Mouse (Mus musculus) stomach, embryonic 15.5 days (tissue): ENCODE data around the gene Kif2c. TPM values are rescaled to one million over a fixed set of nuclear protein-coding genes. Genes with fewer than 3 reads are reported as not detected.
"Not testable (repeated sequence)": the region's sequence is repeated elsewhere in the genome, so short reads cannot be mapped to it uniquely, and the experiment has no call there.

ENCODE experiments used
- ATAC-seq: fragments of 200-750 bp; cut with Nextera tagmentation; 2 replicates; pipeline ENCODE4 v1.8.0; 2017; ENCODE audit warnings: low read depth, moderate number of reproducible peaks, moderate TSS enrichment; ENCODE audit not compliant: insufficient read depth, low FRiP score
- H3K27ac ChIP-seq: fragments of 300-500 bp; sonication (generic); 2 replicates; pipeline ENCODE4 v1.5.1; 2015; ENCODE audit warnings: mild to moderate bottlenecking, inconsistent platforms
- H3K27me3 ChIP-seq: fragments of 300-500 bp; sonication (generic); replicated peaks from 2 replicates; pipeline ENCODE4 v1.6.1; 2015; ENCODE audit warnings: inconsistent platforms
- H3K36me3 ChIP-seq: fragments of 300-500 bp; sonication (generic); 2 replicates; pipeline ENCODE4 v1.6.1; 2015; ENCODE audit warnings: inconsistent platforms
- H3K4me1 ChIP-seq: fragments of 300-500 bp; sonication (generic); 2 replicates; pipeline ENCODE4 v1.6.1; 2015; ENCODE audit warnings: inconsistent platforms
- H3K4me2 ChIP-seq: fragments of 300-500 bp; sonication (generic); 2 replicates; pipeline ENCODE4 v1.6.1; 2015; ENCODE audit warnings: mild to moderate bottlenecking, inconsistent platforms
- H3K4me3 ChIP-seq: fragments of 300-500 bp; sonication (generic); replicated peaks from 2 replicates; pipeline ENCODE4 v1.5.1; 2015; ENCODE audit warnings: inconsistent platforms
- H3K9ac ChIP-seq: fragments of 300-500 bp; sonication (generic); 2 replicates; pipeline ENCODE4 v1.6.1; 2015; ENCODE audit warnings: inconsistent platforms
- H3K9me3 ChIP-seq: fragments of 300-500 bp; sonication (generic); 2 replicates; pipeline ENCODE4 v1.6.1; 2016; ENCODE audit warnings: inconsistent platforms
- WGBS: fragments of 180-500 bp; shearing (Covaris S2); methylation state at CpG from one replicate; pipeline ENCODE4 v1.1.7; 2015; 5-methylcytosine and 5-hydroxymethylcytosine counted together
- polyA plus RNA-seq: library from polyadenylated mRNA; unstranded; fragments of >200 nt; fragmentation: Nextera tagmentation; extraction: Ambion mirVana; gene quantifications from 2 replicates; pipeline ENCODE4 v1.2.1, GENCODE M21; 2015

The Kif2c gene
- polyA plus RNA-seq, 1 experiment from 2014 or later, result 40.4 TPM

GRCm38 (mm10) chr4:117214250-117214649 is 31.8 kb upstream of the Kif2c start:
- no peak for ATAC-seq
- no peak overlapping the region for H3K9ac ChIP-seq
- H3K4me1 ChIP-seq, result no peaks in the 10 kb centered on the region
- no peak overlapping the region for H3K4me3 ChIP-seq
- no peaks in the 10 kb centered on the region for H3K27me3 ChIP-seq
- H3K9me3 ChIP-seq, result no peaks in the 10 kb centered on the region
- no peak overlapping the region for H3K27ac ChIP-seq
- no peaks in the 10 kb centered on the region for H3K36me3 ChIP-seq
- 82% methylated on average over 6 of the region's 6 CpGs for WGBS
- H3K4me2 ChIP-seq, result no peak overlapping the region

- Histone ChIP-seq H3K36me3 (no peaks in the 10 kb centered on the region), H3K27me3 (no peaks in the 10 kb centered on the region), H3K27ac (no peak overlapping the region), H3K4me3 (no peak overlapping the region; the same call in 1 of the 2 replicates), H3K4me1 (no peaks in the 10 kb centered on the region), H3K9me3 (no peaks in the 10 kb centered on the region), H3K4me2 (peak overlapping the region; percentile 19; the same call in 1 of the 2 replicates), H3K9ac (no peak overlapping the region)
- 6% methylated on average over 20 of the region's 20 CpGs for WGBS
- peak; percentile 56; the same call in 1 of the 2 replicates for ATAC-seq
Observed at GRCm38 (mm10) chr4:117210147-117211074, 28.0 kb upstream of the Kif2c start.

GRCm38 (mm10) chr4:117209592-117209991 is 27.2 kb upstream of the Kif2c start:
- 80% methylated on average over 6 of the region's 6 CpGs for WGBS
- Histone ChIP-seq H3K9me3 (no peaks in the 10 kb centered on the region), H3K4me3 (no peak overlapping the region), H3K27me3 (no peaks in the 10 kb centered on the region), H3K36me3 (no peaks in the 10 kb centered on the region), H3K27ac (no peak overlapping the region), H3K9ac (no peak overlapping the region), H3K4me1 (no peaks in the 10 kb centered on the region), H3K4me2 (no peak overlapping the region)
- no peak for ATAC-seq

GRCm38 (mm10) chr4:117202992-117203354 is 20.5 kb upstream of the Kif2c start:
- WGBS, result 58% methylated on average over 4 of the region's 4 CpGs
- H3K4me3 ChIP-seq, result no peak overlapping the region
- H3K36me3 ChIP-seq, result no peaks in the 10 kb centered on the region
- no peak overlapping the region for H3K9ac ChIP-seq
- H3K4me1 ChIP-seq, result no peaks in the 10 kb centered on the region; the same call in 1 of the 2 replicates
- H3K27ac ChIP-seq, result peak overlapping the region; percentile 79; the same call in 1 of the 2 replicates
- H3K9me3 ChIP-seq, result no peaks in the 10 kb centered on the region
- no peaks in the 10 kb centered on the region for H3K27me3 ChIP-seq
- no peak overlapping the region for H3K4me2 ChIP-seq
- ATAC-seq, result peak; percentile 20; the same call in 1 of the 2 replicates

- peak overlapping the region; percentile 52 for H3K4me2 ChIP-seq
- H3K4me1 ChIP-seq, result no peaks in the 10 kb centered on the region; the same call in 1 of the 2 replicates
- 1% methylated on average over 25 of the region's 25 CpGs for WGBS
- ATAC-seq, result peak; percentile 90
- no peak overlapping the region for H3K9ac ChIP-seq
- H3K27ac ChIP-seq, result peak overlapping the region; percentile 79
- H3K4me3 ChIP-seq, result peak overlapping the region; percentile 32
- no peaks in the 10 kb centered on the region for H3K9me3 ChIP-seq
- no peaks in the 10 kb centered on the region for H3K36me3 ChIP-seq
- H3K27me3 ChIP-seq, result no peaks in the 10 kb centered on the region
Observed at GRCm38 (mm10) chr4:117202046-117202991, 19.9 kb upstream of the Kif2c start.

GRCm38 (mm10) chr4:117191804-117192203 is 9.4 kb upstream of the Kif2c start:
- no peak overlapping the region for H3K4me2 ChIP-seq
- H3K9ac ChIP-seq, result no peak overlapping the region
- no peak for ATAC-seq
- no peaks in the 10 kb centered on the region; the same call in 1 of the 2 replicates for H3K4me1 ChIP-seq
- H3K27ac ChIP-seq, result no peak overlapping the region
- no peaks in the 10 kb centered on the region for H3K27me3 ChIP-seq
- no peaks in the 10 kb centered on the region for H3K9me3 ChIP-seq
- H3K4me3 ChIP-seq, result no peak overlapping the region
- H3K36me3 ChIP-seq, result no peaks in the 10 kb centered on the region
- whole genome bisulfite sequencing, result 92% methylated on average over 14 of the region's 14 CpGs

GRCm38 (mm10) chr4:117190660-117191059 is 8.2 kb upstream of the Kif2c start:
- H3K4me1 ChIP-seq, result no peaks in the 10 kb centered on the region; the same call in 1 of the 2 replicates
- ATAC-seq, result no peak
- WGBS, result 66% methylated on average over 7 of the region's 7 CpGs
- H3K27ac ChIP-seq, result peak overlapping the region; percentile 87
- no peak overlapping the region for H3K4me2 ChIP-seq
- H3K9me3 ChIP-seq, result no peaks in the 10 kb centered on the region
- H3K27me3 ChIP-seq, result no peaks in the 10 kb centered on the region
- H3K4me3 ChIP-seq, result no peak overlapping the region
- no peak overlapping the region; the same call in 1 of the 2 replicates for H3K9ac ChIP-seq
- H3K36me3 ChIP-seq, result no peaks in the 10 kb centered on the region

- Histone ChIP-seq H3K27ac (peak overlapping the region; percentile 87), H3K4me3 (peak overlapping the region; percentile 40), H3K36me3 (no peaks in the 10 kb centered on the region), H3K4me1 (no peaks in the 10 kb centered on the region; the same call in 1 of the 2 replicates), H3K9me3 (no peaks in the 10 kb centered on the region), H3K27me3 (no peaks in the 10 kb centered on the region), H3K4me2 (peak overlapping the region; percentile 56), H3K9ac (peak overlapping the region; percentile 29; the same call in 1 of the 2 replicates)
- 1% methylated on average over 9 of the region's 9 CpGs for WGBS
- ATAC-seq, result peak; percentile 88
Observed at GRCm38 (mm10) chr4:117189856-117190543, 7.6 kb upstream of the Kif2c start.

- Histone ChIP-seq H3K9me3 (no peaks in the 10 kb centered on the region), H3K27ac (peak overlapping the region; percentile 87), H3K9ac (peak overlapping the region; percentile 32; the same call in 1 of the 2 replicates), H3K4me1 (no peaks in the 10 kb centered on the region; the same call in 1 of the 2 replicates), H3K4me3 (peak overlapping the region; percentile 40), H3K4me2 (peak overlapping the region; percentile 56), H3K36me3 (no peaks in the 10 kb centered on the region), H3K27me3 (no peaks in the 10 kb centered on the region)
- WGBS, result under 1% methylated on average over 16 of the region's 16 CpGs
- ATAC-seq, result peak; percentile 72; the same call in 1 of the 2 replicates
Observed at GRCm38 (mm10) chr4:117189382-117189855, 7.0 kb upstream of the Kif2c start.

GRCm38 (mm10) chr4:117188969-117189368 is 6.5 kb upstream of the Kif2c start:
- Histone ChIP-seq H3K4me1 (no peaks in the 10 kb centered on the region; the same call in 1 of the 2 replicates), H3K36me3 (no peaks in the 10 kb centered on the region), H3K4me2 (peak overlapping the region; percentile 56), H3K27me3 (no peaks in the 10 kb centered on the region), H3K9me3 (no peaks in the 10 kb centered on the region), H3K4me3 (peak overlapping the region; percentile 40), H3K9ac (peak overlapping the region; percentile 32; the same call in 1 of the 2 replicates), H3K27ac (peak overlapping the region; percentile 87)
- 50% methylated on average over 3 of the region's 3 CpGs for WGBS
- ATAC-seq, result no peak

GRCm38 (mm10) chr4:117182759-117183096 is 289 bp upstream of the Kif2c start:
- H3K27me3 ChIP-seq, H3K9me3 ChIP-seq, H3K9ac ChIP-seq, H3K4me1 ChIP-seq: not testable (repeated sequence)
- WGBS, result 9% methylated on average over 9 of the region's 9 CpGs
- peak; percentile 35 for ATAC-seq
- H3K36me3 ChIP-seq, result peaks cover 15% of the 10 kb centered on the region; the same call in 1 of the 2 replicates
- peak overlapping the region; percentile 74 for H3K4me3 ChIP-seq
- peak overlapping the region; percentile 92 for H3K4me2 ChIP-seq
- peak overlapping the region; percentile 54; the same call in 1 of the 2 replicates for H3K27ac ChIP-seq
